Mouse (Mus musculus): ENCODE measurements around the gene Emp3. TPM values are rescaled to one million over a fixed set of nuclear protein-coding genes. Genes with fewer than 3 reads are reported as not detected.
"Not testable (repeated sequence)": the region's sequence is repeated elsewhere in the genome, so short reads cannot be mapped to it uniquely, and the experiment has no call there.

The Emp3 gene
- polyA plus RNA-seq (2014; fragmentation: Nextera tagmentation; extraction: Ambion mirVana) = 62.4 and 65.3 TPM in 2 replicates

DNA sequence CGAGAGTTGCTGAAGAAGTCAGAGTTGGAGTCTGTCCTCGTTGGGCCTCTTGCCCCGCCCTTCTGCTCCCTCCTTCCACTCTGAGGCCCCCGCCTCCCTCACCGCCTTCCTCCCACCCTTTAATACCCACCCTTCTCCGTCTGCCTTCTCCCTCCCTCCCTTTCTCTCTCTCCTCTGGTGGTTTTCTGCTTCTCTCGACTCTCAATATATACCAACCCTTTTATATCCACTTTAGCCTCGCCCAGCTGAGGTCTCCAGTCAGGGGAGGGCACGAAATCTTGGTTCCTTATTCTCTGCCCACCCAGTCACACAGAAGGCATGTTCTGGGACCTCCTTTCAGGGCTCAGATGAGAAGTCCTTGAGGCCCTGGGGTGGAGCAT is at the start of gene Emp3:
TSS of gene Emp3 (minus strand) at position 163 of the 380 bp plus-strand sequence.
- H3K27ac ChIP-seq (ENCODE audit: low read depth, low read length) = peak within 1 kb of the TSS; percentile 90
- peaks cover 24% of the 10 kb centered on the region for H3K4me1 ChIP-seq (ENCODE audit: control insufficient read depth, insufficient read depth, low read length)
- WGBS (ENCODE audit: insufficient replicate concordance) = 42% methylated on average over 9 of the region's 9 CpGs
- peaks cover 8% of the 10 kb centered on the region for H3K27me3 ChIP-seq (ENCODE audit: control insufficient read depth, insufficient read depth, low read length)
- peak within 1 kb of the TSS; percentile 38 for H3K4me3 ChIP-seq (ENCODE audit: low read depth, low read length)
- no peak for ATAC-seq (replicated peaks; ENCODE audit: insufficient number of reproducible peaks, low FRiP score, low TSS enrichment)
- H3K9me3 ChIP-seq (replicated peaks; ENCODE audit: control insufficient read depth, low read length) = no peaks in the 10 kb centered on the region
- no peaks in the 10 kb centered on the region; the same call in 1 of the 2 replicates for H3K36me3 ChIP-seq (ENCODE audit: control insufficient read depth, insufficient read depth, low read length)
- H3K4me2 ChIP-seq = peak within 1 kb of the TSS; percentile 62
- peak within 1 kb of the TSS; percentile 62 for H3K9ac ChIP-seq (ENCODE audit: low read depth, low read length)

DNA sequence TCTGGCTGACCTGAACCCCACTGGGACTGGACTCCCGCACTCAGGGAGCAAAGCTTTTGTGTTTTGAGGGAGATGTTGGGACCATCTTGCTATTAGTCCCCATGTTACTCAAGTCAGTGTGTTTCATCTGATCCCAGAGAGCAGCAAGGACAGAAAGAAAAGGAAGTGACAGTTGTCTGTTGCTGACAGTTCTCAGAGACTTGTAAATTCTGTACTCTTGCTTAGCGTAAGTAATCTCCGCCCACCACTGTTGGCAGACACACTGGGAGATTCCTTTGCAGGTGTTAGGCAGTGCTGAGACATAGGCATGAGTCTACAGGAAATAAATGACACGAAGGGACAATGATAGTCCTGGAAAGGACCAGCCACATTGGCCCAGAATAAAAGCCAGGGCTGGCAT is 35.4 kb upstream of the Emp3 start:
- no peak for ATAC-seq (replicated peaks; ENCODE audit: insufficient number of reproducible peaks, low FRiP score, low TSS enrichment)
- Histone ChIP-seq H3K36me3 (ENCODE audit: control insufficient read depth, insufficient read depth, low read length) (no peaks in the 10 kb centered on the region), H3K4me2 (no peak overlapping the region), H3K4me3 (ENCODE audit: low read depth, low read length) (no peak overlapping the region), H3K27me3 (ENCODE audit: control insufficient read depth, insufficient read depth, low read length) (no peaks in the 10 kb centered on the region), H3K9me3 (replicated peaks; ENCODE audit: control insufficient read depth, low read length) (no peaks in the 10 kb centered on the region), H3K9ac (ENCODE audit: low read depth, low read length) (no peak overlapping the region), H3K27ac (ENCODE audit: low read depth, low read length) (no peak overlapping the region), H3K4me1 (ENCODE audit: control insufficient read depth, insufficient read depth, low read length) (no peaks in the 10 kb centered on the region)
- 63% methylated on average over 4 of the region's 4 CpGs for WGBS (ENCODE audit: insufficient replicate concordance)

GRCm38 (mm10) chr7:45949061-45949460 is 27.9 kb upstream of the Emp3 start:
- ATAC-seq (replicated peaks; ENCODE audit: insufficient number of reproducible peaks, low FRiP score, low TSS enrichment) = no peak
- Histone ChIP-seq H3K27me3 (ENCODE audit: control insufficient read depth, insufficient read depth, low read length) (no peaks in the 10 kb centered on the region), H3K4me3 (ENCODE audit: low read depth, low read length) (no peak overlapping the region), H3K9me3 (replicated peaks; ENCODE audit: control insufficient read depth, low read length) (no peaks in the 10 kb centered on the region), H3K36me3 (ENCODE audit: control insufficient read depth, insufficient read depth, low read length) (no peaks in the 10 kb centered on the region), H3K27ac (ENCODE audit: low read depth, low read length) (no peak overlapping the region), H3K4me1 (ENCODE audit: control insufficient read depth, insufficient read depth, low read length) (no peaks in the 10 kb centered on the region), H3K4me2 (no peak overlapping the region), H3K9ac (ENCODE audit: low read depth, low read length) (no peak overlapping the region)
- WGBS (ENCODE audit: insufficient replicate concordance) = 71% methylated on average over 4 of the region's 4 CpGs

DNA sequence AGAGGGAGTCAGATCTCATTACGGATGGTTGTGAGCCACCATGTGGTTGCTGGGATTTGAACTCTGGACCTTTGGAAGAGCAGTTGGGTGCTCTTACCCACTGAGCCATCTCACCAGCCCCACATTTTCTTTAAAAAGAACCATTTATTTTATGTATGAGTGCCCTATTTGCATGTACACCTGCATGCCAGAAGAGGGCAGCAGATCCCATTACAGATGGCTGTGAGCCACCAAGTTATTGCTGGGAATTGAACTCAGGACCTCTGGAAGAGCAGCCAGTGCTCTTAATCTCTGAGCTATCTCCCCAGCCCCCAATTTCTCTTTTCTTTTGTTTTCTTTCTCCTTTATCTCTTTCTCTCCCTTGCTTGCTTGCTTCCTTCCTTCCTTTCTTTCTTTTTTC is 22.1 kb upstream of the Emp3 start:
- whole genome bisulfite sequencing (ENCODE audit: insufficient replicate concordance) = 70% methylated on average over 1 of the region's 1 CpGs
- H3K4me3 ChIP-seq (ENCODE audit: low read depth, low read length); H3K4me2 ChIP-seq: not testable (repeated sequence)

DNA sequence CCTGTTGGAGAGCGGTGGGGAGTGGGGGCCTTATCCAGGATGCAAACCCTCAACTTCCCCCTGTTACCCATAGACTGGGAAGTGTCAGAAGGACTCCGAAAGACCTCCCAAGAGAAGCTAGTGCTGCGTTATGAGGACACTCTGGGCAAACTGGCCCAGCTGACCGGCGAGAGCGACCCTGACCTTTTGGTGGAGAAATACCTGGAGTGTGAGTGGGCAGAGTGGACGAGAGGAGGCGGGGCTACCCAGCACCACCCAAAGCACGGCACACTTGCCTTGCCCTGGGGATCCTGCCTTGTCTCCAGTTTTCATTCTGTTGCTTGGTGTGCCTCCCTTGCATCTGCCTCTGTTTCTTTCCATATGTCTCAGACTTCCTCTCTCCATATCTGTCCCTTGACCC is 20.8 kb upstream of the Emp3 start:
- no peak for ATAC-seq (replicated peaks; ENCODE audit: insufficient number of reproducible peaks, low FRiP score, low TSS enrichment)
- no peak overlapping the region for H3K4me2 ChIP-seq
- 70% methylated on average over 9 of the region's 9 CpGs for WGBS (ENCODE audit: insufficient replicate concordance)
- H3K4me1 ChIP-seq (ENCODE audit: control insufficient read depth, insufficient read depth, low read length) = no peaks in the 10 kb centered on the region
- H3K36me3 ChIP-seq (ENCODE audit: control insufficient read depth, insufficient read depth, low read length) = no peaks in the 10 kb centered on the region
- no peak overlapping the region for H3K27ac ChIP-seq (ENCODE audit: low read depth, low read length)
- no peaks in the 10 kb centered on the region for H3K27me3 ChIP-seq (ENCODE audit: control insufficient read depth, insufficient read depth, low read length)
- no peak overlapping the region for H3K9ac ChIP-seq (ENCODE audit: low read depth, low read length)
- no peaks in the 10 kb centered on the region for H3K9me3 ChIP-seq (replicated peaks; ENCODE audit: control insufficient read depth, low read length)
- H3K4me3 ChIP-seq (ENCODE audit: low read depth, low read length) = no peak overlapping the region

More for the DNA sequence above, 22.1 kb upstream of the Emp3 start:
- H3K9ac ChIP-seq (ENCODE audit: low read depth, low read length); ATAC-seq (replicated peaks; ENCODE audit: insufficient number of reproducible peaks, low FRiP score, low TSS enrichment); H3K27ac ChIP-seq (ENCODE audit: low read depth, low read length); H3K36me3 ChIP-seq (ENCODE audit: control insufficient read depth, insufficient read depth, low read length); H3K4me1 ChIP-seq (ENCODE audit: control insufficient read depth, insufficient read depth, low read length); H3K9me3 ChIP-seq (replicated peaks; ENCODE audit: control insufficient read depth, low read length); H3K27me3 ChIP-seq (ENCODE audit: control insufficient read depth, insufficient read depth, low read length): not testable (repeated sequence)

DNA sequence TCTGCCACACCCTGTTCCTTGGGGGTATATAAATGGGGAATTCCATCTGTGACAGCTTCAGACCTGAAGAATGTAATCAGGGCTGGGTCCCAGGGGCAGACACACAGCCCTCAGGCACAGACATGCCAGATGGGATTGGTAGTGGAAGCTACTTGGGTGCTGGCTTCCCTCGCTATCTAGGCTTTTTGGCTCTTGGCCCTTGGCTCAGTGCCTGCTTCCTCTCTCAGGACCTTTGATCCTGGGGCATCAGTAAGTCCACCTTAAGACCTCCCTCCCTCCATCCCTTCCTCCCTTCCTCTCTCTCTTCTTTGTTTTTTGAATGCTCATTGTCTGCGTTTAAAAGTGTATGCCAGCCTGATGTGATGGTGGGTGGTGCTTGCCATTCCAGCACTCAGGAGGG is 18.6 kb upstream of the Emp3 start:
- Histone ChIP-seq H3K4me2 (no peak overlapping the region), H3K4me1 (ENCODE audit: control insufficient read depth, insufficient read depth, low read length) (no peaks in the 10 kb centered on the region), H3K4me3 (ENCODE audit: low read depth, low read length) (no peak overlapping the region), H3K27ac (ENCODE audit: low read depth, low read length) (no peak overlapping the region), H3K9me3 (replicated peaks; ENCODE audit: control insufficient read depth, low read length) (no peaks in the 10 kb centered on the region), H3K27me3 (ENCODE audit: control insufficient read depth, insufficient read depth, low read length) (0 out of 2 replicates have a peak, but pooled peaks cover 3% of the 10 kb centered on the region), H3K36me3 (ENCODE audit: control insufficient read depth, insufficient read depth, low read length) (no peaks in the 10 kb centered on the region), H3K9ac (ENCODE audit: low read depth, low read length) (no peak overlapping the region)
- 36% methylated on average over 2 of the region's 2 CpGs for WGBS (ENCODE audit: insufficient replicate concordance)
- no peak for ATAC-seq (replicated peaks; ENCODE audit: insufficient number of reproducible peaks, low FRiP score, low TSS enrichment)

GRCm38 (mm10) chr7:45935114-45935513 is 13.9 kb upstream of the Emp3 start:
- no peak overlapping the region for H3K4me2 ChIP-seq
- ATAC-seq (replicated peaks; ENCODE audit: insufficient number of reproducible peaks, low FRiP score, low TSS enrichment) = no peak
- no peaks in the 10 kb centered on the region for H3K4me1 ChIP-seq (ENCODE audit: control insufficient read depth, insufficient read depth, low read length)
- H3K9ac ChIP-seq (ENCODE audit: low read depth, low read length) = no peak overlapping the region
- H3K9me3 ChIP-seq (replicated peaks; ENCODE audit: control insufficient read depth, low read length) = peaks cover 4% of the 10 kb centered on the region; the same call in 1 of the 2 replicates
- no peak overlapping the region for H3K27ac ChIP-seq (ENCODE audit: low read depth, low read length)
- 37% methylated on average over 7 of the region's 7 CpGs for WGBS (ENCODE audit: insufficient replicate concordance)
- H3K36me3 ChIP-seq (ENCODE audit: control insufficient read depth, insufficient read depth, low read length) = no peaks in the 10 kb centered on the region
- 0 out of 2 replicates have a peak, but pooled peaks cover 3% of the 10 kb centered on the region for H3K27me3 ChIP-seq (ENCODE audit: control insufficient read depth, insufficient read depth, low read length)
- no peak overlapping the region for H3K4me3 ChIP-seq (ENCODE audit: low read depth, low read length)

GRCm38 (mm10) chr7:45933766-45934165 is 12.6 kb upstream of the Emp3 start:
- not testable (repeated sequence) for H3K4me2 ChIP-seq

DNA sequence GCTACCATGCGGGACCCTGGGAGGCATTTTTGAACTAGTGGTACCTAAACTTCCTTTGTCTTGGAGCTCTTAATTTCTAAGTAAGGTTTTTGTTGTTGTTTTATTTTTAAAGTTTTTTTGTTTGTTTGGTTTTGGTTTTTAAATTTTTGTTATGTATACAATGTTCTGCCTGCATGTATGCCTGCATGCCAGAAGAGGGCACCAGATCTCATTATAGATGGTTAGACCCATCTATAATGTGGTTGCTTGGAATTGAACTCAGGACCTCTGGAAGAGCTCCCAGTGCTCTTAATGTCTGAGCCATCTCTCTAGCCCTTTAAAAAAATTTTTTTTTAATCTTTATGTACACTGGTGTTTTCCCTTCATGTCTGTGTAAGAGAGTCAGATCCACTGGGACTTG is 8.5 kb upstream of the Emp3 start:
- 88% methylated on average over 1 of the region's 1 CpGs for WGBS (ENCODE audit: insufficient replicate concordance)
- no peaks in the 10 kb centered on the region; the same call in 1 of the 2 replicates for H3K36me3 ChIP-seq (ENCODE audit: control insufficient read depth, insufficient read depth, low read length)
- H3K9ac ChIP-seq (ENCODE audit: low read depth, low read length) = no peak overlapping the region
- H3K4me1 ChIP-seq (ENCODE audit: control insufficient read depth, insufficient read depth, low read length) = no peaks in the 10 kb centered on the region
- no peak overlapping the region for H3K4me3 ChIP-seq (ENCODE audit: low read depth, low read length)
- no peak for ATAC-seq (replicated peaks; ENCODE audit: insufficient number of reproducible peaks, low FRiP score, low TSS enrichment)
- H3K27ac ChIP-seq (ENCODE audit: low read depth, low read length) = no peak overlapping the region
- peaks cover 4% of the 10 kb centered on the region; the same call in 1 of the 2 replicates for H3K9me3 ChIP-seq (replicated peaks; ENCODE audit: control insufficient read depth, low read length)
- H3K4me2 ChIP-seq = no peak overlapping the region
- 0 out of 2 replicates have a peak, but pooled peaks cover 8% of the 10 kb centered on the region for H3K27me3 ChIP-seq (ENCODE audit: control insufficient read depth, insufficient read depth, low read length)

More at GRCm38 (mm10) chr7:45933766-45934165, 12.6 kb upstream of the Emp3 start:
- not testable (repeated sequence) for H3K27ac ChIP-seq (ENCODE audit: low read depth, low read length); H3K9ac ChIP-seq (ENCODE audit: low read depth, low read length); H3K9me3 ChIP-seq (replicated peaks; ENCODE audit: control insufficient read depth, low read length); H3K27me3 ChIP-seq (ENCODE audit: control insufficient read depth, insufficient read depth, low read length); ATAC-seq (replicated peaks; ENCODE audit: insufficient number of reproducible peaks, low FRiP score, low TSS enrichment); H3K4me3 ChIP-seq (ENCODE audit: low read depth, low read length); H3K4me1 ChIP-seq (ENCODE audit: control insufficient read depth, insufficient read depth, low read length); H3K36me3 ChIP-seq (ENCODE audit: control insufficient read depth, insufficient read depth, low read length)
- 87% methylated on average over 12 of the region's 12 CpGs for WGBS (ENCODE audit: insufficient replicate concordance)

Measured in heart, embryonic 11.5 days (tissue).